Mouse (Mus musculus): ENCODE measurements around the gene Dgkh.

Gene Dgkh

DNA sequence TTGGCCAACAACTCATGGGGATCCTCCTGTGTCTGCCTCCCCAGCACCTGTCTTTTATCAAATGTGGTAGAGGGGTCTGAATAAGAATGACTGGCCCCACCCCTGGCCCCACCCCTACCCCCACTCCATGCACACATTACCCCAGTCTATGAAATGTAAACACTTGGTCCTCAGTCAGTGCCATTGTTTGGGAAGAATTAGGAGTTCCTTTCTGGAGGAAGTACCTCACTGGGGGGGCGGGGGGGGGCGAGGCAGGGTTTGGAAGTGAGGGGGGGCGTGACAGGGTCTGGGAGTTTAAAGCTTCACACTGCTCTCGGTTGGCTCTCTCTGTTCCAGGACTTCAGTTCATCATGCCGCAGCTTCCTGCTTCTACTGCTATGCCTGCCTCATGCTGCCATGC, 10.5 kb downstream of the Dgkh start:
- no peak for DNase-seq (ENCODE audit: extremely low spot score)

DNA sequence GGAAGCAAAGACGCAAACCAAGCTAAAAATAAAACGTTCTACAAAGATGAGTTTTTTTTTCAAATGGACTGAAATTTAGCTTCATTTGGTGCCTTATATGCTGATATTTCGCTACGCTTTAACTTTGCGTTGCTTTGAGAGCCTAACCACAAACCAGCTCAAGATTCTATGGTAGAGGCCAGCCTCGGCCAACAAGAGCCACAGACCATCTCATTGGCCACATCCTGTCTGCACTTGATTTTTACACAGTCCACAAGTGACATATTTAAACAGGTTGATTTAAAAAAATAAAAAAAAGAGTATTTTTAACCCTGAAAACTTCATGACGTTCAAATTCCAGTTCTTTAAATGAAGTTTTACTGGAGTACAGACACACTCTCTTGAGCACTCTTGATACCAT, 16.5 kb downstream of the Dgkh start:
- DNase-seq (ENCODE audit: extremely low spot score): no peak

DNA sequence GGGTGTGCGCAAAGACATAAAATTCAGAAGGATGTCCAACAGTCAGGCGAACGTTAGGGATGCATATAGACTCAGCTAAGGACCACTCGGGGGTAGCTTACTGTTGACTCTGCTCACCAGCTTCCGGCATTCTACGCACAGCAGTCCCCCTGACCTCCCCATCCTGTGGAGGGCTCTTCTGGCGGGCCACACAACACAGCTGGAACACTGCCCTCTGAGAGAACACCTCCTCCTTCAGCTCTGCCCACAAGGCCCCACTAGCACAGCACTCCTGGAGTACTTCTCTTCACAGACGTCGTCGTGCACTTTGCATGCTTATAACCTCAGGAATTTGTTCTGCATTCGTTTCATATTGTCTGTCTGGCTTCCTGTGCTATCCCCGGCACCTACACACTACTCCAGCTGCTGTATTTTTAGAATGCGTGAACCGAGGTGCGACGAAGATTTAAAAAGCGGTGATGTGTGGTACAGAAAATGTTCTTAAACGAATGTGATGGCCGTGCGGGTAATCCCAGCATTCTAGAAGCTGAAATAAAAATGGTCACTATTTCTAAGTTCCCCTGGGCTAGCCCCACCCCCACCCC, 19.9 kb downstream of the Dgkh start:
- DNase-seq (ENCODE audit: extremely low spot score): no peak

DNA sequence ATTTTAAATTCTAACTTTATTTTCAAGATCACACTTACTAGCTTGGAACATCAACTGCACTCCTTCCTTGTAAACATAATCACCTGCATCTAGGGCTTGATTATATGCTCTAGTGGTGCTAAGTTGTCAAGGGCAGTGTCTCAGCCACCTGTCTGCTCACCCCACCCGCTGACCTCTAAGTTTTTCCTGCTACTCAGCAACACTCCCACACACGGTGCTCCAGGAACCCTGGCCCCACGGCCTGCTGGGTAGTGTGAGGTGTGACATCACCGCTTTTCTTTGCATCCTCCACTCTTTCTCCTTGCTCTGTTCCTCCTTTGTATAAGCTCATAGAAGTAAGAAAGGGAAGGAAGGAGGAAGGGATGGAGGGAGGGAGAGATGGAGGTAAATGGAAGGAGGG, 21.9 kb downstream of the Dgkh start:
- no peak for DNase-seq (ENCODE audit: extremely low spot score)

DNA sequence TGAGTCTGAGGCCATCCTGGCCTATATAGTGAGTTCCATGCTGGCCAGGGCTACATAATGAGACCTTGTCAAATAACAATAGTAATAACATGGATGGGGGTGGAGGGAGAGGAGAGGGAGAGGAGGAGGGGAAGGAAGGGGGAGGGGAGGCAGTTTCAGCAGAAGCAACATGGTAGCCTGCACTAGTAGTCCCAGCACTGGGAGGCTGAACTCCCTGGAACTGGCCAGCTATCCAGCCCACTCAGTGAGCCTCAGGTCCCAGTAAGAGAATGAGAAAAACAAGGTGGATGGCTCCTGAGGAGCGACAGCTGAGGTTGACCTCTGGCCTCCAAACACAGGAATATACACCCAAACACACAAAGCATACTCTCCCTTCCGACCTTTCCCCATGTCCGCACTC, 27.0 kb downstream of the Dgkh start:
- DNase-seq (ENCODE audit: extremely low spot score): no peak

DNA sequence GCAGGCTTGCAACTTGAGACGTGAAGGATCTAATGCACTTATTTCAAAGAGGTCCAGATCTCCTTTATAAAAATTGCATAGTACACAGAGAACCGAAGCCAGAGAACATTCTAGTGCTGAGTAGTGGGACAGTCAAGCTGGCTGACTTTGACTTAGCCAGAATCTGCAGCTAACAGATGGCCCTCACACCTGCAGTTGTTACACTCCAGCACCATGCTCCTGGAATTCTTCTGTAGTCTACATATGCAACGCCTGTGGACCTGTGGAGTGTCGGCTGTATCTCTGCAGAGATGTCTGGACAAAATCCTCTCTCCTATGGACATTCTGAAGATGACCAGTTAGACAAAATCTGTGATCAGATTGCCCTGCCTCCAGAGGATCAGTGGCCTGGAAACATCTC, 28.6 kb downstream of the Dgkh start:
- DNase-seq (ENCODE audit: extremely low spot score): no peak

DNA sequence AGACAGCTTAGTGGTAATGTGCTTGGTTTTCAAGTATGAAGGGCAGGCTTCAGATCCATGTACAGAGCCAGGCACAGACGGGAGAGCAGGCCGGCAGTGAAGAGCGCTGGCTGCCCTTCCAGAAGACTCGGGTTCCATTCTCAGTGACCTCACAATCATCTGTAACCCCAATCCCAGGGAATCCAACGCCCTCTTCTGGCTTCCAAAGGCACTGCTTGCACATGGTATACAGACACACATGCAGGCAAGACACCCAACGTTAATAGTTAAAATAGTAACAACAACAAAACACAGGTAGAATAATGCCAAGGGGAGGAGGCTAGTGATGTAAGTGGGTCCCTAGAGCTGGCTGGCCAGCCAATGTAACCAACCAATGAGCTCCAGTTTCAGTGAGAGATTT, 29.2 kb downstream of the Dgkh start:
- DNase-seq (ENCODE audit: extremely low spot score): no peak

DNA sequence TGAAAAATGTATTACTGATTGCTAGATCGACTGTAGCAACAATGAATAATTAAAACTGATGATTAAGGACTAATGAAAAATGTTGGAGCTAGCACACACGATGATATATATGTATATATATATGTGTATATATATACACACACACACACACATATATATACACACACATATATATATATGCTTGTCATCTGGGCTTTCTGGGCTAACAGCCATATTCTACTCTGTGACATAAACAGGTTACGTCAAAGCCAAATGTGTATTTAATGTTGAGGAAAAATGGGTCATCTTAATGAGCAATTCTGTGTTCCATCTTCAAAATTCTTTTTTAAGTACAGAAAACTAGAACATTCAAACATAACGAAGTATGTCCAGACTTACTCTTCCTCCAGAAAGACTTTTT, 30.5 kb downstream of the Dgkh start:
- DNase-seq (ENCODE audit: extremely low spot score): no peak

DNA sequence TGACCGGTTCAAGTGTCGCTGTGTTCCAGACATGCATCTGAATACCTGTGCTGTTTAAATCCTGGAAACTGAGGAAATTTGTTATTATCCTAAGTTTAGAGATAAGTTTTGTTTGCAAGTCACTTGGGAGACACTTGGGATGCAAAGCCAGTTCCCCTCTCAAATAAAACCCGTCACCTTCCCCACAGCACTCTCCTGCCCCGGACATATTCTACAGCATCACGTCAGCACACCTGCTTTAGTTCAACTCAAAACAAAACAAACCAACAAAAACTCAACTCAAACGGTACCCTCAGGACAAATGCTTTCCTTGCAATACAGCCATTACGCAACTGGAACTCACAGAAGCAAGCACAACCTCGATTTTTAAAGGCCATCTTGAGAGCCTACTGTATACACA, 31.1 kb downstream of the Dgkh start:
- no peak for DNase-seq (ENCODE audit: extremely low spot score)

DNA sequence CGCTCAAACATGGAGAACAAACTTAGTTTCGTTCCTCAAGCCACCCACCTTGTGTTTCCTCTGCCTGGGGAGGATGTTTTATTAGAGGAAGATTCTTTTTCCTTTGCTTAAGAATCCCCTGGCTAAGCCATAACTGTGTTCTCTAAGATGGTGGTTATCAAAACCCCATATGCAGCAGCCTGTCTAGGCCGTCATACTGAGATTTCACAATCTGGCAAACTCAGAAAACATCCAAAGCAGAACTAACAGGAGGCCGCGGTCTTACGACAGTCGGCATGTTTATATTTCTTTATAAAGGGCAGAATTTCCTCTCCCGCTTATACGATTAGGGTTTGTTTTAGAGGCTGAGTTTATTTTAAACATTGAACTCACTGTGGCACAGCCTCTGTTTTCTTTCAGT, 31.5 kb downstream of the Dgkh start:
- DNase-seq (ENCODE audit: extremely low spot score): no peak

DNA sequence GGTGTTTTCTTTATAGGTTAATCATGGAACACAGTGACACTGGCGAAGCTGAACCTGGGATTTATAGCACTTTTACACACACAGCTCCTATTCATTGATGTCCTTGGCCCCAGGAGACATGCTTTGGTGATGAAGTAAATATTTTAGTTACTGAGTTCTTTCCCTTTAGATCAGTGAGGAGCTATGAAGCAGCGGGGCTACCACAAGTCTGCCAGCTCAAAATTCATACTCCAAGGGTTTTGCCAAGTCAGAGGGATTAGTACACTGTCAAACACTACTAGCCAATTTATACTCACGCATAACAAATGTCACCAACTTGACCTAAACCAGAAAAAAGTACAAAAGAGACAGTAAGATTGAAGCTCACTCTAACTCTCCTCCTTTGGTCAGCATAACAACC, 32.9 kb downstream of the Dgkh start:
- DNase-seq (ENCODE audit: extremely low spot score): no peak

DNA sequence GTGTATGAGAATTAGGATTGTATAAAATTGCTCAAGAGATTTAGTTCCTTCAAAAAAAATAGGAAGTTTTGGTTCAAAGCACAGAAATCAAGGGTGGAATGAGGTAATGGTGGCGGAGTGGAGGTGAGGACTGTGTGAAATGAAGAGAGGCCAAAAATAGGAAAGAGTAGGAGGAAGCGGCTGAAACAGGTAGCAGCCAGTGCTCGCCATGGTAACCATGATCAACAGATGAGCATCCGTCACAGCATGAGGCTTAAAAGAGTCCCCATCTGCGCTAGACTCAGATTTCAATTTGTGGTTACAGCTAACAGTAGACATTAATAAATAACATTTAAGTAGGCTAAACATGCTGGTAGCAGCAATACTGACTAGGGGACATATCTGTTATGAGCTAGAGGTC, 33.4 kb downstream of the Dgkh start:
- DNase-seq (ENCODE audit: extremely low spot score): no peak

DNA sequence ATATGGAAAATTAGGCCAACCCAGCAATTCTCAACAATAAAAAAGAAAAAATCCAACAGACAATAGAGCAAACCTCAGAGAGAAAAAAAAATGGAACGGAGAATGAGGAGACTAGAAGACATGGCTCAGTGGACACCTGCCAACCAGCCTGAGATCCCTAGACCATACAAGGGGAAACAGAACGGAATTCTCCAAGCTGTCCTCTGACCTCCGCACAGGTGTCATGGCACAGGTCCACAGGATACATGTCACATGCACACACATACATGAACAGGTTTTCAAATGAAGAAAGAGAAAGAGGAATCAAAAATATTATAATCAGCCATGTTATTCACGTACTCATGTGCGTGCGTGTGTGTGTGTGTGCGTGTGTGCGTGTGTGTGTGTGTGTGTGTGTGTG, 38.5 kb downstream of the Dgkh start:
- DNase-seq (ENCODE audit: extremely low spot score): no peak

DNA sequence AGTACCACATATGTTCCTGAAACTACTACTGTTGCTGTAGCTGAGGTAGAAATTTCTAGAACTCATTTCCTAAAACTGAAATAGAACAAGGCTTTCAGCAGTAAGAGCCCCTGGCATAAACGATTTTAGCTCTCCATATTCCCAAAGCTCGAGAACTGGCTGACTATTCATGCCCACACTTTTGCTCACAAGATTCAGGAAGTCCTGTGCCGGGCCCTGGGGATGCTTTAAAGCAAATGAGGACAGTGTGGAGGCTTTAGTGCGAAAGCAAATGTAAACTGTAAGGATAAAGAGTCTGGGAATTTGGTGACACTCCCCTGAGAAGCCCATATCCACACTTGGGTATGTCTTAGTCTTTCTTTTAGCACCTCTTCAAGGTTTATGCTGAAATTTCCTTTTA, 40.0 kb downstream of the Dgkh start:
- no peak for DNase-seq (ENCODE audit: extremely low spot score)

DNA sequence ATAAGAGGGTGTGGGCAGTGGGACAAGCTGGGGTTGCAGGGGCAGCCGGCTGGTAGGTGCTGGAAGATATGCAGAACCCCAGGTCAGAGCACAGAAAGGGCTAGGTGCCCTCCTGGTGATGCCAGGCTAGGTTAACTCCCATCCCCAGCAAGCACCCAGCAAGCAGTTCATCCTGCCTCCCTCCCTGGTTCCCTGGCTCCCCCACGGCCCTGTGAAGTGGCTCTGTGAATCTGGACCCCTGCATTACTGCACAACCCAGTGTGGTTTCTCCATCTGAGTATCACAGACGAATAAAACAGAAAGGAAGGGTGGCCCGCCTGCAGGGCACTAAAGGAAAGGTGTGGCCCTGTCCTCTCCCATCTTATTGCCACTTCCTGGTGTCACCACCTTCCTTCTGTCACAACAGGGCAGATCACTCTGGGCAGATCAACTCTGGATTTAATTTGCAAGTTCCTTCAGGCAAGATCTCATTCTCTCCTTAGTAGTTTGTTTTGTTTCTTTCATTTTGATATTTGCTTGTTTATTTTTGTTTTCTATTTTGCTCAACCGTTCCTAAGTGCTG, 40.6 kb downstream of the Dgkh start:
- no peak for DNase-seq (ENCODE audit: extremely low spot score)

DNA sequence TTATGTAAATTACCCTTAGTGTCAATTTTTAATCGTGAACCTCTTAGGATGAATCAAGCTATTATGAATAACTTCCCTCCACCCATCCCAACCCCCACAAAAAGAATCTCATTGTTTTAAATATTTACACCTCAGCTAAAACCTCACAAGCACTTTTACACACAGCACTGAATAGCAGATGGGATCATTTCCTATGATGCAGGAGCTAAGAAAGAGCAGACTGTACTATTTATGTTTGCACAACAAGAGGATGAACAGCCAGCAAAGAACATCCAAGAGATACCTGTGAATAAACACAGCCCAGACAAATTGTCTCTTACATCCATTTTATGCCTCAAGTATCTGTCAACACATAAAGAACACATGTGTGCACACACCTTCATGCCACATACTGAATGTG, 41.7 kb downstream of the Dgkh start:
- DNase-seq (ENCODE audit: extremely low spot score): no peak

DNA sequence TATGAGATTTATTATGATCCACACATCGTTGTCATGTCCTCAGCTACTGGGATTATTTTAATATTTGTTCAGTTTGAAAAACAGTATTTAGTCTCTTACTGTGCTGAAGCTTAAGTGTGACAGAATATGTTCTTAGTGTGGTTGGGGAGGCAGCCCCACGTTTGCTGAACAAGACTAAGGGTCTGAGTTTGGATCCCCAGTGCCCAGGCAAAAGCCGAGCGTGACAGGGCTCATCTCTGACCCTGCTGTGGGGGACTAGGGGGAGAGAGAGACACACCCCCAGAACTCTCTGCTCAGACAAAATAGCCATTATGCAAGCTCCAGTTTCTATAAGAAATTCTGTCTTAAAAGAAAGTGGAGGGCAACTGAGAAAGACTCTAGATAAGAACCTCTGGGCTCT, 42.2 kb downstream of the Dgkh start:
- no peak for DNase-seq (ENCODE audit: extremely low spot score)

DNA sequence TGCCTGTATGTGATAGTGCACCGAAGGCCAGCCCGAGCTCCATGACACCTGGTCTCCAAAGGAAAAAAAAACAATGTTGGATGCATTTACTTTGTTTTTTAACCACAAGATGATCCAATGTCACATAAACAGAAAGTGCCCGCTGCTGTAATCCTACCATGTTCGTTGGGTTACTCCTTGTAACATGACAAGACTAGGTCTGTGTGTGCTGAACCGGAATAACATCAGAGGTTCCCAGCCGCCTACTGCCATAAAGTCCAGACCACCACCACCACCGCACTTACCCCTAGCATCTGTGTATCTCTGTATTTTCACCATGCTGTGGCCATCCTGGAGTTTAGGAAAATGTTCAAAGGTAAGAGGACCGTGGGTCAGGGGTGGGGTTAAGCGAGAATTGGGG, 42.6 kb downstream of the Dgkh start:
- no peak for DNase-seq (ENCODE audit: extremely low spot score)

DNA sequence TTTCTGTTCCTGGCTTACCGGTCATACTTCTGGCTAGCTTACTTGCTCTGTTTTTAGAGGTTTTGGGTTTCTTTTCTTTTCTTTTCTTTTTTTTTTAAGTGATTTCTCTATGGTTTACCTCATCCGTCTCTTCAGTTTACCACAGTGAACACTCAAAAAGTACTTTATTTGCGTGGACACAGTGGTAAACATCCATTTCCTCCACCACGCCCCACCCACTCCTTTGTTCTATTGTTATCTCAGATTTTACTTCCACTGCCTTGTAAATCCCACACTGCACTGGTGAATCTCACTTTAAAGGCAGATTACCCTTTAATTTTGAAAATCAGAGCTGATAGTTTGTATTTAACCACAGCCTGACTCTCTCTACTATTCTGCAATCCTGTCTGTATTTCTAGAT, 44.9 kb downstream of the Dgkh start:
- DNase-seq (ENCODE audit: extremely low spot score): no peak

DNA sequence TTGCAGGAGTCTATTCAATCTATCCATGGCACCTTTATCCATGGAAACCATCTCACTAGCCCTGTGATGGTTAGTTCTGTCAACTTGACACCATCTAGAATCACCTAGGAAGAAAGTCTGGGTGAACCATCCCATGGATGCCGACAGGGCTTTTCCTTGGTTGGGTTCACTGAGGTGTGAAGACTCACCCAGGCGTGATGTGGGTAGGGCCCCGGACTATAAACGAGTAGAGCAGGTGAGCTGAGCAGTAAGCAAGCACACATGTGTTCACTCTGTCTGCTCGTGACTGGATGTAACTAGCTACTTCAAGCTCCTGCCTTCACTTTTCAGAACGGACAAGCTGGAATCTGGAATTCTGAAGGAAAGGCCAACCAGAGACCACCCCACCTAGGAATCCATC, 45.9 kb downstream of the Dgkh start:
- no peak for DNase-seq (ENCODE audit: extremely low spot score)

DNA sequence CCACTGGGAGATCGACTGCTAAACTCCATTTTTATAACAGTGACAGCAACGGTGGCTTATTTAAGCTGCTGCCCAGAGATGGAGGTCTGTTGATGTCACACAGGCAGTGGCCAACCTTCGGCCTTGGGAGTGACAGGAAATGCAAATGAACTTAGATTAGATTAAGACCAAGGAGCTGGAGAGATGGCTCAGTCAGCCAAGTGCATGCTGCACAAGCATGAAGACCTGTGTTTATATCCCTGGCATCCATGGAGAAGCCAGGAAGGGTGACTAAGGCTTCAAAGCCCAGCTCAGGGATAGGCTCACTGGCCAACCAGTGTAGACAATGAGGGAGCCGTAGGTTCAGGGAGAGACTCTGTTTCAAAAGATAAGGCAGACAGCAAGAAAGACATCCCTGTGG, 48.4 kb downstream of the Dgkh start:
- DNase-seq (ENCODE audit: extremely low spot score): no peak

DNA sequence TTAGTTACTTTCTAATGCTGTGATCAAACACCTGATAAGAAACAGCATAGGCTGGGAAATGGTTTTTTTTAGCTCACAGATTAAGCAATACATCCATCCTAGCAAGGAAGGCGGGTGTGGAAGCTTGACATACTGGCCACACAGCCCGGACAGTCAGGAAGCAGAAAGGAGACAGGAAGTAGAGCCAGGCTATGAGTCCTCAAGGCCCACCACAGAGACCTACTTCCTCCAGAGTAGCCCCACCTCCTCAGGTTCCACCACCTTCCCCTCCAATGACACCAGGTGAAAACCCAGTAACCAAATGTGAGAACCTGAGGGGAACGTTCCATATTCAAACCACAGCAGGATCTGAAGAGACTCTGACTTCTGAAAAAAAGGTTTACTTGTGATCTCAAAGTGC, 53.6 kb downstream of the Dgkh start:
- DNase-seq (ENCODE audit: extremely low spot score): no peak

DNA sequence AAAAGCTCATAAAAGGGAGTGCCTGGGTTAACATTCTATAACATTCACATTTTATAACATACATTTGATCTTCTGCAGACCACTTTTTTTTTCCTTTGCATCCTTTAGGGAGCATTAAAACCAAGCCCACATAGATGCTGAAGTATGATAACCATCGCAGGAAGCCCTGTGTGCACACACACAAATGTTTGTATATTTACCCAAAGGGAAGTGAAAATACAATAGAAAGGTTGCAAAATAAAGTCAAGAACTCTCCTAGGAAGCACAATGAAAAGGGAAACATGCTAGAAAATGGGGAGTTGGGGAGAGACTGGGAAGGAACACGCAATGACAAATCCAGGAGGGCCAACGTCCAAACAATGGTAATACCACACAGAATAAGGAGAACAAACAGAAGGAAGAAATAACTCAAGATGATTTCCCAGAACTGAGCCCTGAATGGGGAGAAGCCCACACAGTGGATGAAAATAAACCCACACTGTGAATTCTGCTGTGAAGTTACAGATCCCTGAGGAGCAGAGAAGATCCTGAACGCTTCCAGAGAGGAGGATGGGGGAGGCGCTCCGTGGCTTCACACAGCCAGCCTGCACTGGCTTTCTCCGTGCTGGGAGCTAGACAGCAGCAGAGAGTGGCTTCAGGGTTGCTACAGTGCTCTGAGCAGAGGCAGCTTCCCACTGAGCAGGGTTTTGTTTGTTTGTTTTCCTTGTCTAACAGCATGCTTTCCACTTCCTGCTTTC, 54.6 kb downstream of the Dgkh start:
- peak; percentile 11 for DNase-seq (ENCODE audit: extremely low spot score)

DNA sequence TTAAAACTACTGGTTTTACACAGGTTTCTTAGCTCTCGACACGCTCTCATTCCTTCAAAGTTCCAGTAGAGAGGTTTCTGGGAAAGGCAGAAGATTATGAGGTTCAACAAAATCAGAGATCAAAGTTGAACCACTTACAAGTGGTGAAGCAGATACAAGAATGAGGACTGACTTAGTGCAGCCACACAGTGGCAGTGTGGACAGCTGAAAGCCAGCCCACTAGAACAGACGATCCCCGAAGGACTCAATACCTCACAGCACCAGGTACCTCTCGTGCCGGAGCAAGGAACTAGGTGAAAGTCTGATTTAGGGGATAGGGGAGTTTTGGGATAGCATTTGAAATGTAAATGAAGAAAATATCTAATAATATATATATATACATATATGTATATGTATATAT, 56.1 kb downstream of the Dgkh start:
- no peak for DNase-seq (ENCODE audit: extremely low spot score)

Measured in embryo, embryonic 9.5 days (tissue).